Mouse (Mus musculus) lung, postnatal 0 days (tissue): ENCODE data around the gene Hmgb1.

ENCODE experiments used
- CTCF ChIP-seq: IDR thresholded peaks from 2 replicates; pipeline ENCODE4 v1.5.1; 2016; ENCODE audit warnings: antibody characterized with exemption, mild to moderate bottlenecking
- EP300 ChIP-seq: IDR thresholded peaks from 2 replicates; pipeline ENCODE4 v1.6.1; 2016; ENCODE audit warnings: antibody characterized with exemption, mild to moderate bottlenecking, control low read depth

- TF ChIP-seq EP300 (no peak), CTCF (no peak)
These were observed 151.9 kb downstream of the Hmgb1 start for GRCm38 (mm10) chr5:149032438-149032837.
